Mouse (Mus musculus) neural tube, embryonic 12.5 days (tissue): Measurements from ENCODE around the gene Nkain2. TPM values are rescaled to one million over a fixed set of nuclear protein-coding genes. Genes with fewer than 3 reads are reported as not detected.

Experiments
- ATAC-seq: fragments of 200-750 bp; cut with Nextera tagmentation; 2 replicates; pipeline ENCODE4 v1.8.0; 2017; ENCODE audit warnings: low read depth, mild to moderate bottlenecking, moderate TSS enrichment, moderate library complexity; ENCODE audit not compliant: low FRiP score
- H3K27ac ChIP-seq: fragments of 300-500 bp; sonication (generic); 2 replicates; pipeline ENCODE4 v1.5.1; 2016
- H3K27me3 ChIP-seq: fragments of 300-500 bp; sonication (generic); replicated peaks from 2 replicates; pipeline ENCODE4 v1.6.1; 2016; ENCODE audit warnings: mild to moderate bottlenecking
- H3K36me3 ChIP-seq: fragments of 300-500 bp; sonication (generic); 2 replicates; pipeline ENCODE4 v1.6.1; 2016; ENCODE audit warnings: mild to moderate bottlenecking
- H3K4me1 ChIP-seq: fragments of 300-500 bp; sonication (generic); 2 replicates; pipeline ENCODE4 v1.6.1; 2016
- H3K4me2 ChIP-seq: fragments of 300-500 bp; sonication (generic); replicated peaks from 2 replicates; pipeline ENCODE4 v1.6.1; 2016; ENCODE audit warnings: mild to moderate bottlenecking
- H3K4me3 ChIP-seq: fragments of 300-500 bp; sonication (generic); 2 replicates; pipeline ENCODE4 v1.5.1; 2016
- H3K9ac ChIP-seq: fragments of 300-500 bp; sonication (generic); 2 replicates; pipeline ENCODE4 v1.6.1; 2016; ENCODE audit warnings: mild to moderate bottlenecking
- H3K9me3 ChIP-seq: fragments of 300-500 bp; sonication (generic); 2 replicates; pipeline ENCODE4 v1.6.1; 2016; ENCODE audit warnings: mild to moderate bottlenecking
- WGBS: fragments of 180-500 bp; shearing (Covaris S2); methylation state at CpG from one replicate; pipeline ENCODE4 v1.1.7; 2016; 5-methylcytosine and 5-hydroxymethylcytosine counted together
- polyA plus RNA-seq: library from polyadenylated mRNA; unstranded; fragments of >200 nt; fragmentation: Nextera tagmentation; extraction: Ambion mirVana; gene quantifications from 2 replicates; pipeline ENCODE4 v1.2.1, GENCODE M21; 2016

Gene Nkain2
- polyA plus RNA-seq, 1 experiment from 2014 or later, result 7.2 TPM

DNA sequence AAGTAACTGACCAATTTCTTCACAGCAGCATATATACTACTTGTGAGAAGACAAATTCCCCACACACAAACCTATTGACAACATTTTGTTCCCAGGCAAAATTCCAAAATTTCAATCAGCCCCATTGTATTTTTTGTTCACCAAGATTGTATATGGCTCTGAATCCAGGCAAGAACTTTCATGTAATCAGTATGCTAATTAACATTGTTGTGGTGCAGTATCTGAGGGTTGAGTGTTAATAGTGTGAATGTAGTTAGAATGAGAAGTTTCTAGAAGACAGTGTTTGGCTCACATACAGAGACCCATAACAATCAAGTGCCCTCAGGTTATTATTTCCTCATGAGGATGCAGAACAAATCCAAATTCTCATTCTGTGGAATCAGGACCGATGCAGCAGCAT lies 354.2 kb downstream of the Nkain2 start:
- ATAC-seq, result no peak
- no peak overlapping the region for H3K4me2 ChIP-seq
- no peaks in the 10 kb centered on the region for H3K27me3 ChIP-seq
- no peak overlapping the region for H3K27ac ChIP-seq
- no peaks in the 10 kb centered on the region for H3K4me1 ChIP-seq
- WGBS, result 87% methylated on average over 1 of the region's 1 CpGs
- no peaks in the 10 kb centered on the region for H3K36me3 ChIP-seq
- no peak overlapping the region for H3K4me3 ChIP-seq
- H3K9ac ChIP-seq, result no peak overlapping the region
- H3K9me3 ChIP-seq, result no peaks in the 10 kb centered on the region

DNA sequence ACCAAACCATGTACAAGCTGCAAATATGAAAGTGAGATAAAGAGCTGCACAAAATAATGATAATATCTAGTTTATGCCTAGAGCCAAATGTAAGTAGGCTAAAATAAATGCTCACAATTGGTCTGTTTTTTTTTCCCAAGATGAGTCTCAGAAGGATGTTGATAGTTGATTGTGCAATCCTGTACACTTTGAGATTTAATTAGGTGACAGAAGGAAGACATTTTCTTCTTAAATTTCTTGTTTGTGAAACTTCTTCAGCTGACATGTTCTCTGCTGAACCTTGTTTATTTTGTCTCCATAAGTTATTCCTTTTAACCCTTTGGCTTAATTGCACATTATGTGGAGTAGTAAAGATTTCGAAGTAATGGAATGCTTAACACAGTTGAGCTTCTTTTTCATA lies 379.4 kb downstream of the Nkain2 start:
- ATAC-seq, result no peak
- no peaks in the 10 kb centered on the region for H3K9me3 ChIP-seq

DNA sequence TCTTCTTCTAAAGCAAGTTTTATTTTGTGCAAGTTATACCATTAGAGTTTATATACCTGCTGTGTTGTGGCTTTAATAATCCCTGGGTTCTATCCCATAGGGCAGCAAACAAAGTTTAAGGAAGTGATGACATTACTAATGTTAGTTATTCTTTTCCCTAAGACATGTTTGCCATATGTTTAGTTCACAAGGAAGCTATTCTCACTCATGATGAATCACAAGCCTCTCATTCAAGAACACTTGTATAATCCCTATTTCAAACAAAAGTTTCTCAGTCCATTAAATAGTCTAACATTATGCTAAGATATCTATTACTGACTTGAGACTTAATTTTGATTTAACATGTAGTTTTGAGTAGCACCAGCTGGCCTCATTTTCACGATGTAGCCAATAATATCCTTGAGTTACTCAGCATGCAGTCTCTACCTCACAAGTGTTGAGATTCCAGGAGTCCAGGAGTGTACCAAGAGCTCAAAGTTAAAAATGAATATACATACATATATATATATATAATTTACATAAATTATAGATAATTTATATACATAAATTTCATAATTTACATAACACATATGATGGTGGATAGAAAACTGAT lies 395.6 kb downstream of the Nkain2 start:
- no peak overlapping the region for H3K4me2 ChIP-seq
- ATAC-seq, result no peak
- no peaks in the 10 kb centered on the region for H3K4me1 ChIP-seq
- no peak overlapping the region for H3K4me3 ChIP-seq
- 74% methylated on average over 1 of the region's 1 CpGs for WGBS
- no peak overlapping the region for H3K27ac ChIP-seq
- no peak overlapping the region for H3K9ac ChIP-seq
- H3K27me3 ChIP-seq, result no peaks in the 10 kb centered on the region
- no peaks in the 10 kb centered on the region for H3K9me3 ChIP-seq
- no peaks in the 10 kb centered on the region for H3K36me3 ChIP-seq

More for the DNA sequence above, 379.4 kb downstream of the Nkain2 start:
- H3K27me3 ChIP-seq, result no peaks in the 10 kb centered on the region
- no peak overlapping the region for H3K4me2 ChIP-seq
- 89% methylated on average over 1 of the region's 1 CpGs for WGBS
- no peaks in the 10 kb centered on the region for H3K4me1 ChIP-seq
- no peak overlapping the region for H3K9ac ChIP-seq
- H3K4me3 ChIP-seq, result no peak overlapping the region
- H3K36me3 ChIP-seq, result no peaks in the 10 kb centered on the region
- no peak overlapping the region for H3K27ac ChIP-seq

DNA sequence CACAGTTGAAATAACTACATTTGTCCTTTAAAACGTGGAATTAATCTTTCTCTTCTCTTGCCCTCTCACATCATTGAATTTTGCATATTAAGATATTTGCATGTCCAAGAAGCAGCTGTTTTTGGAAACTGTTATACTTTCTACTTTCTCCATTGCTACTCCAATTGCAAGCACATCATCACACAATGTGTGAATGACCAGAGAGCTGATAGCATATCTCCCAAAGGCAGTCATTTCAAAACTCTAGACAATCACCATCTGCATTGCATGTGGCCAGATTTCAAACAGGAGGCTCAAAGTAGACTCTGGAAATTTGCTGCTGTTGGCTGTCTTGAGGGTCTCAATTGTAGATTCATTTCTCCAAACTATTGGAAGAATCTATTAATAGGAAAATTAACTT lies 396.7 kb downstream of the Nkain2 start:
- no peaks in the 10 kb centered on the region for H3K27me3 ChIP-seq
- no peak overlapping the region for H3K9ac ChIP-seq
- H3K27ac ChIP-seq, result no peak overlapping the region
- WGBS, result 70% methylated on average over 1 of the region's 1 CpGs
- H3K4me3 ChIP-seq, result no peak overlapping the region
- no peak for ATAC-seq
- no peaks in the 10 kb centered on the region for H3K36me3 ChIP-seq
- H3K4me1 ChIP-seq, result no peaks in the 10 kb centered on the region
- no peak overlapping the region for H3K4me2 ChIP-seq
- H3K9me3 ChIP-seq, result no peaks in the 10 kb centered on the region

DNA sequence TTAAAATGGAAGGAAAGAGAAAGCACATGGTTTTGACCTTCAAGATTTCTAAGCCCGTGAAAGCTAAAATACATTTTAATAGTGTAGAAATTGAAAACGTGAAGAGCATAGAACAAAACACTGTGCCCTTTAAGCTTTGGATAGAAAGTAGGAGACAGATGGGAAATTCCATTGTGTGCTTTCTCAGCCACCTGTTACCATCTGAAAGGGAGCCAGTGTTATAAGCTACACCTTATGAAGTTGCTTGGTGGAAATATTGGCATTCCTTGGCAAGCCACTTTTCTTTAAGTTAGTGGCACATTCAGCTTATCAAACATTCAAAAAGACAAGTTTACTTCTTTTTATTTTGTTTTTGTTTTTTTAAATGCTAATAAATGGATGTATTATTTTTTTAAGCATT lies 427.5 kb downstream of the Nkain2 start:
- H3K4me3 ChIP-seq, result no peak overlapping the region
- no peak for ATAC-seq
- no peaks in the 10 kb centered on the region for H3K36me3 ChIP-seq
- 72% methylated on average over 2 of the region's 2 CpGs for WGBS
- H3K9me3 ChIP-seq, result no peaks in the 10 kb centered on the region
- H3K9ac ChIP-seq, result no peak overlapping the region
- H3K27ac ChIP-seq, result no peak overlapping the region
- H3K4me2 ChIP-seq, result no peak overlapping the region
- no peaks in the 10 kb centered on the region for H3K27me3 ChIP-seq
- H3K4me1 ChIP-seq, result no peaks in the 10 kb centered on the region

DNA sequence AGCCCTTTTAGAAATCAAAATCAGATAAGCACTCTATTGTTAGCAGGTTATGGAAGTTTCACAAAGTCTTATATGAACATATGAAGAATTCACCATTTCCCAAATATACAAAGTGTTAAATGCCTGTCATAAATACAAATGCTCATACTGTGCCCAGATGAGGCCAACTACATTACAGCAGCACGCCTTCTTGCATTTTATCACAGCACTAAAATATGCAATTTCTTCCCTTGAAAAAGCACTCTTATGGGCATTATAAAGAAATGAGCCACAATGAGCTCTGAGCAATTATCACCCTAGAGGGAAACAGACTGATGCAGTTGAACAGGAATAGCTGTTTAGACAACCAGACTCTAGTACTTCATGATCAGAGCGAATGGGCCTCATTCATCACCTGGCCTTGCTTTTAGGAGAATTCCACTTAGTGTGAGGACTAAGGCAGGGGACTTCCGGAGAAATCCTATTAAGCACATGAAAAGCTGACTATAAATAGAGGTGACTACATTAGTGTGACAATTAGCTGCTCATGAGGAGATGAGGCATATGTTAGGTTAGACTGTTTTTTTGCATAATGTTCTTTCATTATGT lies 450.2 kb downstream of the Nkain2 start:
- 0 out of 2 replicates have a peak, but pooled peaks have one; percentile 25 for ATAC-seq
- no peak overlapping the region for H3K4me3 ChIP-seq
- no peaks in the 10 kb centered on the region for H3K36me3 ChIP-seq
- H3K9me3 ChIP-seq, result no peaks in the 10 kb centered on the region
- H3K4me1 ChIP-seq, result no peaks in the 10 kb centered on the region
- no peak overlapping the region for H3K27ac ChIP-seq
- H3K27me3 ChIP-seq, result no peaks in the 10 kb centered on the region
- WGBS, result 39% methylated on average over 3 of the region's 3 CpGs
- H3K9ac ChIP-seq, result no peak overlapping the region
- H3K4me2 ChIP-seq, result no peak overlapping the region

DNA sequence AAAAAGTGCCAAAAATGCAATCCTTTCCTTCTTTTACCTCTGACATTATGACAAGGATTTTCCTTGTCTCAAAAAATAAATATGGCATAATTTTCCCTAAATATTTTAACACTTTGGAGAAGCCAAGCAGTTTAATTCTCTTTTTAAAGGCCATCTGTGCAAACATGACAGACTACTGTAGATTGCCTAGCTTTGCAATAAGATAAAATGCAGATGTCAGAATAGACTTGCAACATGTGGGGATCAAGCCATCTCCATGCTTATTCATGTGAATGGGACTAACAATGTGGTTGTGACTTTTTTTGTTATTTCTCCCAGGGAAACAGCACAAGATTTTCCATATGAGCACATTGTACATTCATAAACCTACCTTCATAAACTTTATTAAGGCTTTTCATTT lies 476.0 kb downstream of the Nkain2 start:
- no peak overlapping the region for H3K9ac ChIP-seq
- H3K4me2 ChIP-seq, result no peak overlapping the region
- ATAC-seq, result no peak
- H3K4me1 ChIP-seq, result no peaks in the 10 kb centered on the region
- H3K36me3 ChIP-seq, result no peaks in the 10 kb centered on the region
- no peak overlapping the region for H3K27ac ChIP-seq
- H3K4me3 ChIP-seq, result no peak overlapping the region
- H3K9me3 ChIP-seq, result no peaks in the 10 kb centered on the region
- H3K27me3 ChIP-seq, result no peaks in the 10 kb centered on the region

DNA sequence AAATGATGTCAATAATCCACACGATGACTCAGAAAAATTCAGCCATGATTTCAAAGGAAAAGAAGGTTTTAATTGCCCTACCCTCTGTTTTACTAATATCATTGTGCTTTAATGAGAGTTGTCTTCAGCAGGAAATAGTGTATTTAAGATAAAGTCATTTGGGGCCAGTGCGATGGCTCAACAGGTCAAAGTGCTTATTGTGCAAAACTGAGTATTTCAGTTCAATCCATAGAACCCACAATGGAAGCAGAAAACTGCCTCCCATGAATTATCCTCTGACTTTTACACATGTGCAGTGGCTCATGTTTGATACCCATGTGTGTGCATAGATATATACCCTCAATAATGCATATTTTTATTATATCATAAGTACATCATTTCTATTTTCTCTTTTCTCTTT lies 478.9 kb downstream of the Nkain2 start:
- Histone ChIP-seq H3K4me3 (no peak overlapping the region), H3K4me2 (no peak overlapping the region), H3K9me3 (no peaks in the 10 kb centered on the region), H3K36me3 (no peaks in the 10 kb centered on the region), H3K4me1 (no peaks in the 10 kb centered on the region), H3K9ac (no peak overlapping the region), H3K27ac (no peak overlapping the region), H3K27me3 (no peaks in the 10 kb centered on the region)
- ATAC-seq, result no peak
- WGBS, result 90% methylated on average over 2 of the region's 2 CpGs

DNA sequence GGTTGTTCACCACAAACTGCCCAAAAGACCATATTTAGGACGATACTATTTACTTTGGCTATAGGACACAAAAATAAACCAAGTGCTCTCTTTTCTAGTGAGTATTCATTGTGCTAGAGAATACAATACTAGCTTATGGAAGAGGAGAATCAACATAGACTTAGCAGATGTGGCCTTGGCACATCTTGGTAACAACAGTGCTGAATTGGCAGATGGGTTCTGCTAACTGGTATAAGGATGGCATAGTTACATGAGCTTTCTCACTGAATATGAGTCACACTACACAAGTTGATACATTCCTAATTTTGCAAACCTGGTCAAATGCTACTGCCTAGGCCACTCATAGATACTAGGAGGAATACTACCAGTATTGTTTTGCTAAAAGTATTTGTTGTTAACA lies 489.3 kb downstream of the Nkain2 start:
- Histone ChIP-seq H3K4me1 (no peaks in the 10 kb centered on the region), H3K4me2 (no peak overlapping the region), H3K4me3 (no peak overlapping the region), H3K36me3 (no peaks in the 10 kb centered on the region), H3K27me3 (no peaks in the 10 kb centered on the region), H3K9me3 (no peaks in the 10 kb centered on the region), H3K9ac (no peak overlapping the region), H3K27ac (no peak overlapping the region)
- WGBS, result 94% methylated on average over 1 of the region's 1 CpGs
- no peak for ATAC-seq

DNA sequence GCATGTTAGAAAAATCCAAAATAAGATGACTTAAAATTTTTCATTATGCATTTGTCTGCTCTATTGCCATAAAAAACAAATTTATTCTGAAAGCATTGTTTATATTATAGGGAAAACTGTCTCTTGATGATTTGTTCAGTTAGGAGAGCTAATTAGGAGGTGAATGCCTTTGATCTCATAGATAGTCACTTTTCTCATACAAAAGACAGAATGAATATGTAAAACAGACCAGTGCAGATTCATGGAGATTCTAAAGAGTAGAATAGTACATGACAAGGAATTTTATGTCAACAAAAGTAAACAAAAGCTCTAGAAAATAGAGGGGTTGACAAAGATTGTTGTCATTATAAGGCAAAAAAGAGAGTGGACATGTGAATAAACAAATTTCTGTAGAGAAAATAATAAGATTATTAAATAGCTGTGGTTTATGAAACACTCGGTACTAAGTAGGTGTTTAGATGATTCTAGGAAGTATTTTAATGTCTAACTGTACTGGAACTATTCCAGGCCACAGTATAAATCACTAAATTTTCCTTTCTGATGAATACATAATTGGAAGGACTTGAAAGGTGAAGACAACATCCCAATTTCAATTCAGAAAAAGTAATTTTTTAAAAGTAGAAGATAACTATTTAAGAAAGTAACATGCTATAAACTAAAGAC lies 496.3 kb downstream of the Nkain2 start:
- WGBS, result 96% methylated on average over 1 of the region's 1 CpGs
- H3K4me3 ChIP-seq, result no peak overlapping the region

DNA sequence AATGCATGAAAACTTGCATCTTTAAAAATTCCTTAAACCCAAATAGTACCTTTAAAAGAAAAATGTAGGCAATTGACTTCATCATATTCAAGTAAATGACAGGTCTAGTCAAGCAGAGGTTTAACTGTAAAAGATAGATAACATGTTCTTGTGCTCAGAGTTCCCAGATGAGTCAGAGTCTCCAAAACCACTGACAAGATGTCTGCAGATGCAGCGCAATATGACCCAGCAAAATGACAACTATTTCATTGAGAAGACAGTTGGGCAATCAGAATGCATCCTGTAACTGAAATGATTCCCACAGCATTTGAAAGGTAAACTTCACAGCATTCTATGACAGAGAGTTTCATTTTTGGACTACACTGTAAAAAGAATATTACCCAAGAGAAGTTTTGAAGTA lies 496.9 kb downstream of the Nkain2 start:
- WGBS, result 91% methylated on average over 1 of the region's 1 CpGs
- Histone ChIP-seq H3K27ac (no peak overlapping the region), H3K36me3 (no peaks in the 10 kb centered on the region)

More for the DNA sequence above, 496.3 kb downstream of the Nkain2 start:
- Histone ChIP-seq H3K27ac (no peak overlapping the region), H3K4me1 (no peaks in the 10 kb centered on the region), H3K9me3 (no peaks in the 10 kb centered on the region), H3K4me2 (no peak overlapping the region), H3K9ac (no peak overlapping the region), H3K27me3 (no peaks in the 10 kb centered on the region), H3K36me3 (no peaks in the 10 kb centered on the region)
- no peak for ATAC-seq

DNA sequence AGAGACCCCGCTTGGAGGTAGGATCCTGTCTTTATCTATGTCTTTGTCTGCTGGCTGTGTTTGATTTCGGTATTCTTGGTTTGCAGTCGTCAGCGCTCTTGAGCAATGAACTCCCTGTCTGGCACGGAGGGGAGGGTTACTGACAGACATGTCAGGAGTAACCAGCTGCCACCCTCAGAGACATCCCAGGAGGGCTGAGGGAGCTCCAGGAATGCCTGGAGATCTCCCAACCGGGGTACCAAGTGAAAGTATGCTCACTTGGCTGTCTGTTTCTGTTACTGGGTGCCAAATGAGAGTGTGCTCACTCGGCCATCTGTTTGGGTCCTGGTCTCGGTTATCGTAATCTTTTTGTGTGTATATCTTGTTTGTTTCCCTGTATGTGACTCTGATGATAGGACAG lies 577.5 kb downstream of the Nkain2 start:
- H3K4me1 ChIP-seq, result no peaks in the 10 kb centered on the region
- no peak overlapping the region for H3K27ac ChIP-seq
- no peaks in the 10 kb centered on the region for H3K36me3 ChIP-seq
- H3K9me3 ChIP-seq, result peaks cover 13% of the 10 kb centered on the region; the same call in 1 of the 2 replicates
- no peak overlapping the region for H3K9ac ChIP-seq
- H3K4me3 ChIP-seq, result no peak overlapping the region
- H3K27me3 ChIP-seq, result no peaks in the 10 kb centered on the region
- H3K4me2 ChIP-seq, result no peak overlapping the region
- no peak for ATAC-seq
- 91% methylated on average over 9 of the region's 9 CpGs for WGBS

More for the DNA sequence above, 496.9 kb downstream of the Nkain2 start:
- ATAC-seq, result no peak
- no peak overlapping the region for H3K9ac ChIP-seq
- H3K4me3 ChIP-seq, result no peak overlapping the region
- no peaks in the 10 kb centered on the region for H3K4me1 ChIP-seq
- no peaks in the 10 kb centered on the region for H3K27me3 ChIP-seq
- H3K9me3 ChIP-seq, result no peaks in the 10 kb centered on the region
- H3K4me2 ChIP-seq, result no peak overlapping the region
